Mouse (Mus musculus) cerebellum, adult 18-20 months (tissue): ENCODE measurements around the gene Dock4.
"Not testable (repeated sequence)": the region's sequence is repeated elsewhere in the genome, so short reads cannot be mapped to it uniquely, and the experiment has no call there.

Experiments
- DNase-seq, 2 experiments: peaks; one replicate each; pipeline ENCODE4 v3.0.0; 2021

Gene Dock4

GRCm38 (mm10) chr12:40832157-40832556, 386.4 kb downstream of the Dock4 start:
- peak in 1 of 2 experiments; percentile 16 for DNase-seq

- no peak for DNase-seq
Observed at GRCm38 (mm10) chr12:40836924-40837323, 391.2 kb downstream of the Dock4 start.

DNA sequence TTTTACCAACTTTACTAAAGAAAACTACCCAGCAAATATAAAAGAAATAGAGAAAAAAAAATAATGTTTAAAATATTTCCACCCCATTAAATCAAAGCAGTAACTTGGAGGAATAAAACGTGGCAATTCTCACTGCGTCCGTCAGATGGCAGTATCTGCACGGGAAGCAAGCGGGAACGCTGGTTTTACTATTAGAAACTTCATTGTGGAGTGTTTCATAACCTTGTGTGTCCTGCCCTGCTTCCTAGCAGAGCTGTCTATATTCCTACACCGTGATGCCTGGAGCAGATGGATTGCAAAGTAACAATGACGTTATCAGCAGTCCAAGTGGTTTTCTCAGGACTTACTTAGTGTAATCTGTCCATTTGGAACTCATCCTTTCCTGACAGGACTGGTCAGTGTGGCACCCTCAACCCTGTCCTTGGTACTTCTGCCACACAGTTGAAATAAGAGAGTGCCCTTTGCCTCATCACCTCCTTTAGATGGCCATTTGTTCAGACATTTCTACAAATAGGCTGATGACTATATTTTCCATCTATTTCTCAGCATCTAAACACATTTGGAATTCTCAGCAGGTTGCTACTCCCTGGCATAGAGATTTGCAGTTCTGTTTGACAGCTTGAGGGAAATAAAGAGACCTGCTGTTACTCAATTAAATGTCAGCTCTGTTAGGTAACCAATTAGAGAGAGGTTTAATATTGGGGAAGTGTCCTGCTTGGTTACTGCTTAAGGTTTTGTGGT, 392.0 kb downstream of the Dock4 start:
- DNase-seq, result peak; percentile 79 to 82

DNA sequence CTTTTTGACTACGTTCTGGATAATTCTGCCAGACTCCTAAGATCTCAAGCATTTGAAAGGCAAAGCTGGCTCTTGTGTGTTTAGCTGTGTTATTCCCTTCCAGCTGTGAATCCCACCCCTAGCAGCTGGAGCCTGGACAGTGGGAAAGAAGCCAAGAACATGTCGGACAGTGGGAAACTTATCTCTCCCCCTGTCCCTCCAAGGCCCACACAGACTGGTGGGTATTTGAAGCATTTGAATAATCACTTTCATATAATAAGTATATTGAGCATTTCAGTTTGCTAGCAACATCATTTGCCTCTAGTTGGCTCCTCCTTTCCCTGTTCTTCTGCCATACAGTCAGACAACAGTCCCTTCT, 392.6 kb downstream of the Dock4 start:
- DNase-seq, result peak; percentile 13 to 24

DNA sequence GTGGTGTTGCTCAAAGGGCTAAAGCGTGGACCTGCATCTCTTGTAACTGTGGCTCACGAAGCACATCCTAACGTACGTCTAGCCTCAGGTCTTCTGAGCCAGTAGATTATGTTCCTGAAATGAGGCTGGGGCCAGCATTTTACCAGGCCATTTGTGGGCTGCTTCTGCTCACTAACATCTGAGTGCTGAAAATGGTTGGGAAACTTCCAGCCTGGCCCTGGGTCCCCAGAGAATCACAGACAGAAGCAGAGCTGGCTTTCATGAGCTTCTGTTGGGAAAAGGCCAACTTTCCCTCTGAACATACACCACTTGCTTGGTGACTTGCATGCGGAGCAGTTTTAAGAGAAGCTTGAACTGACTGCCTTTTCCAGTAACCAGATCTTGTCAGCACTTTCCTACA, 393.2 kb downstream of the Dock4 start:
- DNase-seq, result no peak

DNA sequence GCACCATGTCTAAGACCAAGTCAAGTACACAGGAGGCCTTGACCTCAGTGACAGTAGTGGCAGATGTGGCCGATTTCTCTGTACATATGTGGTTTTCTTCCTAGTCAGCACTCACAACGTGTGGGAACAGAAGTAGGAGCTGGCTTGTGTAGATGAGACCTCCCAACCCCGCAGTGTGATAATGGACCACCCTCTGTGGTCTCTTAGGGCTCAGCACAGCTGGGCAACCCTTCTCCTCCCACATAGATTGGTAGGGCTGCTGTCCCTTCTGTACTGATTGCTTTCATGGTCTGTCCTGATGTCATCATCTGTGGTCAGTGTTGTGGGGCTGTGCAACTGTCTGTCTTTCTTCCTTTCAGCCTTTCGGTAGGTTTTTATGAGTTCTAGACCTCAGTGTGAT, 394.1 kb downstream of the Dock4 start:
- no peak for DNase-seq

- no peak for DNase-seq
Observed at GRCm38 (mm10) chr12:40842251-40842988, 396.7 kb downstream of the Dock4 start.

- DNase-seq, result no peak
Observed at GRCm38 (mm10) chr12:40842991-40843390, 397.2 kb downstream of the Dock4 start.

DNA sequence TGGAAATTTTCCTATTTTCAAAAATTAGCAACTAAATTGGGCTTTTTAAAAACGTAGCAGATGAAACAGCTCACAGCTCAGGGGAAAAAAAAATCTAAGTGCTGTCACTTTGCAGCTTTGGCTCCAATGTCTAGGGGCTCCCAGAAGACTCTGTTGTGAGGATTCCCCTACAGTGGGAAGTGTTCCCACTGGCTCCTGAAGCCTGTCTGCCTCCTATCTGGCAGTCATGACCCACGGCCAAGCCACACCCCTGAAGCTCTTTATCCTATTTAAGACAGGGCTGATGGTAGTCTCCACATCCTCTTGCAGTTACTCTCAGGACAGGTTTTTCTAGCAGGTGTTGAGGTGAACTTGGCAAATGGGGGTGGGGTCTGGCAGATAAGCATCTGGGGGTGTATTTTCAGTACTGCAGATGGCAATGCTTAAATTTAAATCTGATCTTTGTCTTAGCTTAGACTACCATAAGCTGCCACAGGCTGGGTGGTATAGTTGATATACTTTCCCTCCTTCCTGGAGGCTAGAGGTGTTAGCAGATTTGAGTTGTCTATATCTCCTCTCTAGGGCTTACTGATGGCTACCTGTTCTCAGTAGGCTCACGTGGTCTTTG, 397.8 kb downstream of the Dock4 start:
- no peak for DNase-seq

DNA sequence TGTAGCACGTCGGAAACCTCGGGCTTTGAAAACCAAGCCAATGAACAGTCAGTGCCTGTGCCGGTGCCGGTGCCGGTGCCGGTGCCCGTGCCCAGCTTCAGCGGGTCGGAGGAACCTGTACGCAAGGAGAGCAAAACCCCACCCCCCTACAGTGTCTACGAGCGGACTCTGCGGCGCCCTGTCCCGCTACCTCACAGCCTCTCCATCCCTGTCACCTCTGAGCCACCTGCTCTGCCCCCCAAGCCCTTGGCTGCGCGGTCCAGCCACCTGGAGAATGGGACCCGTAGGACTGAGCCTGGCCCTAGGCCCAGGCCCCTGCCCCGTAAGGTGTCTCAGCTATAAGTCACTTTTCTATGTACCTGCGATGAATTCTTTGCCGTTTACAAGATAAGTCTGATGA, 398.6 kb downstream of the Dock4 start:
- no peak for DNase-seq

GRCm38 (mm10) chr12:40854705-40855367, 409.1 kb downstream of the Dock4 start:
- DNase-seq, result no peak

GRCm38 (mm10) chr12:40857466-40857865, 411.7 kb downstream of the Dock4 start:
- DNase-seq, result no peak

DNA sequence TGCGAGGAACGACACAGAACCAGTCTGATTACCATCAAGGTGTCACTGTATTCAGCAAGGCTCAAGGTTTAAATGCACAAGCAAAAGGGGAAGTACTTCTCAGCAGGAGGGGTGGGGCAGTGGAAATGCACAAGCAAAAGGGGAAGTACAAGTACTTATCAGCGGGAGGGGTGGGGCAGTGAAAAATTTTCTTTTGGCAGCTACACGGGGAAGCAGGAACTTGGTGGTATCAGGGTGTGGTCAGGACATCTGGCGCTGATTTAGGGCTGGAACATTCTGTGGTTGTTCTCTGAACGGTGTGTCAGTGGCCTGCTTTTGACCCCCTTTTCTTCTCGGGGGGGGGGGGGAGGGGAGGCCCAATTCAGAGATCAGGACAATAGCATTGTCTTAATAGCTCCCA, 413.0 kb downstream of the Dock4 start:
- DNase-seq, result not testable (repeated sequence)

DNA sequence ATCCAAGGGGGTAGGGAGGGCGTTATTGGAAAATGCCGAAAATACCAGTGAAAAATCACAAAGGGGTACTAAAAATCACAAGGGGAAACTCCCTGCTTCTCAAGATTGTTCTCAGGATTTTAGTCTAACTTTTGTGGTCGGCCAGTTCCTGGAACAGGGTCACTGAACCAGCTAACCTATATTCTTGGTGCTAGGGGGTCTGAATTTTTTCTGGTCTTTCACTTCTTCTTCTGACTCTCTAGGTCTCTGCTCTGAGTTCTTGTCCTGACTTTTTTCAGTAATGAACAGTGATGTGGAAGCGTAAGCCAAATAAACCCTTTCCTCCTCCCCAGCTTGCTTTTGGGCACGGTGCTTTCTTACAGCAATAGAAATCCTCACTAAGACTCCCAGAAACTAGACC, 424.6 kb downstream of the Dock4 start:
- no peak for DNase-seq

- DNase-seq, result no peak
Observed at GRCm38 (mm10) chr12:40872716-40873115, 427.0 kb downstream of the Dock4 start.

GRCm38 (mm10) chr12:40873267-40873666, 427.5 kb downstream of the Dock4 start:
- DNase-seq, result not testable (repeated sequence)

DNA sequence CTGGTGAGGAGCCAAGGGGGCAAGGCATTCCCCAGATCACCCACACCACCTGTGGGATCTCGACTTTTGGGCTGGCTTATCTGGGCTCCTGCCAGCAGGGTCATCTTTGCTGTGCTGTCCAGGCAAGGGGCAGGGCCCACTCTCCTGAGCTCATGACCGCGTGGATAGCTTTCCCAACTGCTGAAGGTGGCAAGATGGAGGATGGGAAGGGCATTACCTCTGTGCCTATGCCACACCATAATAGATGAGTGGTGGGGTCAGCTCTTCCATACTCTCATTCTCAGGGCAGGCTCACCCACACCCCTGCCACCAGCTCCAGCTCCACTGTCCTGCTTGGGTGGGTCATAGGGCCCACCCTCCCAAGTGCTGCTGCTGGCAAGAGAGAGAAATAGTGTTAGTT, 439.2 kb downstream of the Dock4 start:
- DNase-seq, result no peak

- no peak for DNase-seq
Observed at GRCm38 (mm10) chr12:40885377-40885776, 439.6 kb downstream of the Dock4 start.

DNA sequence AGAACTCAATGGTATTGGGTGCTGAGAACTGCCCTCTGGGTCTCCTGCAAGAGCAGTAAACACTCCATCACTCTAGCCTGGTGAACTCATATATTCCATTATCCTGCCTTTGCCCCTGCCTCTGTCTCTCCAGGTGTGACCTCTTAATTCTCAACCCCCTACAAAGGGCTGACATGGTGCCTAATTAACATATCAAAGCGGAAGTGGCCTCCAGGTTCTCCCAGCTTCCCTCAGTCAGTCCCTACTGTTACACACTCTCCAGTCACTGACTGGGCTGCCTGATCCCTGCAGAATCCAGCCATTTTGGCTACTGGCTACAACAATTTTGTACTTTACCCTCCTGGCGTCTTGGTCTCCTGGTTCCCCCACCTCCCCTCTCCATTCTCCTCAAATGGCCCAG, 441.7 kb downstream of the Dock4 start:
- DNase-seq, result no peak

DNA sequence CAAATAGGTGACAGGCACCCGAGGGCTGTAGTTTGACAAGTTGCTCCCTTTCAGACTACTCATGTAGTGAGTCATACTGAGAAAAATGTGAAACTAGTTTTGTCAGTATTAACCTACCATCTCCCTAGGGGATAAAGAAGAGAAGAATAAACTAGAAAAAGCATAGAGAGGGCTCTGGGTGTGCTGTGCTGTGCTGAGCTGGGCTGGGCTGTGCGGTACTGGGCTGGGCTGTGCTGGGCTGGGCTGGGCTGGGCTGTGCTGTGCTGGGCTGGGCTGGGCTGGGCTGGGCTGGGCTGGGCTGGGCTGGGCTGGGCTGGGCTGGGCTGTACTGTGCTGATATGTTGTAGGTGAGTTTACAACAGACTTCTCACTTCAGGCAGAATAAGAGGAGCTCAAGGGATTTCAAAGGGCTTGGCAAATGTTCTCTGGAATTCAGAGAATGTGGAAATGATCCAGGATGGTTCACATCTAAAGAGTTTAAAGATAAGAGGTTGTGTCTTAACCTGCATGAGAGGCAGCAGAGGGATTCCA, 442.6 kb downstream of the Dock4 start:
- DNase-seq, result no peak

DNA sequence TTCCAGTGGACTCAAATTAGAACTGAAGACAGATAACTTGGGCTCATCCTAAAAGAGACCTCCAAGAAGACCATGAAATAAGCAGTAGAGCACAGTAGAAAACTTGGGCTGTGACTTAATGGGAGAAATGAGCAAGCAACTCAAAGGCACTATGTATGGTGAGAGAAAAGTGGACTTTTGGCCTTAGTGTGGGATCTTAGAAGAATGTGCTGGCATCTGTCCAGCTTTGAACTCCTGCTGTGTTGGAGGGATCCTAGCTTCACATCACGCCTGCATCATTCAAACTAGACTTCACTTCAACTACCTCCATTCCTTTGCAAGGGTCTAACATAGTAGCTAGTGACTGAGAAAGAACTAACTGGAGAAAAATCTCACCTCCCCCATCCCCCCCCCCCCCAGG, 443.1 kb downstream of the Dock4 start:
- no peak for DNase-seq

DNA sequence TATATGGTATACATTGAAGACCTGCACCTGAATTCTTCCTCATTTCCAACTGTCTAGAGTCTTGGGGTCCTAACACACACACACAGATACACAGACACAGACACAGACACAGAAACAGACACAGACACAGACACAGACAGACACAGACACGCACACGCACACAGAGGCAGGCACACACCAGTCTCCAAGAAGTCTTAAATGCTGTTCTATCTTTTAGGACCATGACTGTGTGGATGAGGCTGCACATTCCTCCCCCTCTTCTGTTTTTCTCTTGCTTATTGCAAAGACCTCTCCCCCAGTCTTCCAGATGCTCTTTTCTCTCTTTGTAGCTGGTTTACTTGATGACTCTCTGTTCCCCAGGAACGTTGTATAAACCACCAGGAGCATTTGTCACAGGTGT, 443.8 kb downstream of the Dock4 start:
- DNase-seq, result no peak

DNA sequence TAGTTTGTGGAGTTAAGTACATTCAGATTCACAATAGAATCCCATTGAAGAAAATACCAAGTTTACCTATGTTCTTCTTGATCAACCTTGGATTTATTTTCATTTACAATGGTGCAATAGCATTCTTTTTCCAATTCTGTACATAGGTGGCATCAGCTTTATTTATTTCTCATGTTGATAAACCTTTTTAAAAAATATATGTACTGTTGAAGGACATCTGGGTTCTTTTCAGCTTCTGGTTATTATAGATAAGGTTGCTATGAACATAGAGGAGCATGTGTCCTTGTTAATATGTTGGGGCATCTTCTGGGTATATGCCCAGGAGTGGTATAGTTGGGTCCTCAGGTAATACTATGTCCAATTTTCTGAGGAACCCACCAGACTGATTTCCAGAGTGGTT, 445.4 kb downstream of the Dock4 start:
- no peak for DNase-seq
